Mouse (Mus musculus) stomach, embryonic 16.5 days (tissue): Measurements from ENCODE around the gene Unc13d. TPM values are rescaled to one million over a fixed set of nuclear protein-coding genes. Genes with fewer than 3 reads are reported as not detected.

Source experiments
- ATAC-seq: fragments of 200-750 bp; cut with Nextera tagmentation; 2 replicates; pipeline ENCODE4 v1.8.0; 2017; ENCODE audit warnings: moderate number of reproducible peaks, moderate TSS enrichment; ENCODE audit not compliant: insufficient read depth, low FRiP score
- H3K27ac ChIP-seq: fragments of 300-500 bp; sonication (generic); 2 replicates; pipeline ENCODE4 v1.5.1; 2014; ENCODE audit warnings: low read length
- H3K27me3 ChIP-seq: fragments of 300-500 bp; sonication (generic); 2 replicates; pipeline ENCODE4 v1.6.1; 2014; ENCODE audit warnings: low read length, control low read depth, mixed read lengths; ENCODE audit not compliant: control insufficient read depth, insufficient read depth
- H3K36me3 ChIP-seq: fragments of 300-500 bp; sonication (generic); 2 replicates; pipeline ENCODE4 v1.6.1; 2014; ENCODE audit warnings: low read length; ENCODE audit not compliant: control insufficient read depth, insufficient read depth
- H3K4me1 ChIP-seq: fragments of 300-500 bp; sonication (generic); 2 replicates; pipeline ENCODE4 v1.6.1; 2014; ENCODE audit warnings: low read length, control low read depth, mixed read lengths; ENCODE audit not compliant: control insufficient read depth, insufficient read depth
- H3K4me2 ChIP-seq: fragments of 300-500 bp; sonication (generic); 2 replicates; pipeline ENCODE4 v1.6.1; 2014; ENCODE audit warnings: low read depth, low read length, mixed read lengths
- H3K4me3 ChIP-seq: fragments of 300-500 bp; sonication (generic); replicated peaks from 2 replicates; pipeline ENCODE4 v1.5.1; 2014; ENCODE audit warnings: mild to moderate bottlenecking, low read length
- H3K9ac ChIP-seq: fragments of 300-500 bp; sonication (generic); 2 replicates; pipeline ENCODE4 v1.6.1; 2014; ENCODE audit warnings: low read length
- H3K9me3 ChIP-seq: fragments of 300-500 bp; sonication (generic); replicated peaks from 2 replicates; pipeline ENCODE4 v1.6.1; 2016; ENCODE audit warnings: low read length, control low read depth; ENCODE audit not compliant: control insufficient read depth
- WGBS: fragments of 180-500 bp; shearing (Covaris S2); extraction: QIAGEN DNeasy Blood & Tissue Kit; methylation state at CpG from one replicate; pipeline ENCODE4 v1.1.7; 2014; 5-methylcytosine and 5-hydroxymethylcytosine counted together
- polyA plus RNA-seq: library from polyadenylated mRNA; unstranded; fragments of >200 nt; fragmentation: Nextera tagmentation; extraction: Ambion mirVana; gene quantifications from 2 replicates; pipeline ENCODE4 v1.2.1, GENCODE M21; 2015

The Unc13d gene
- polyA plus RNA-seq, 1 experiment from 2014 or later, result 8.3 TPM

DNA sequence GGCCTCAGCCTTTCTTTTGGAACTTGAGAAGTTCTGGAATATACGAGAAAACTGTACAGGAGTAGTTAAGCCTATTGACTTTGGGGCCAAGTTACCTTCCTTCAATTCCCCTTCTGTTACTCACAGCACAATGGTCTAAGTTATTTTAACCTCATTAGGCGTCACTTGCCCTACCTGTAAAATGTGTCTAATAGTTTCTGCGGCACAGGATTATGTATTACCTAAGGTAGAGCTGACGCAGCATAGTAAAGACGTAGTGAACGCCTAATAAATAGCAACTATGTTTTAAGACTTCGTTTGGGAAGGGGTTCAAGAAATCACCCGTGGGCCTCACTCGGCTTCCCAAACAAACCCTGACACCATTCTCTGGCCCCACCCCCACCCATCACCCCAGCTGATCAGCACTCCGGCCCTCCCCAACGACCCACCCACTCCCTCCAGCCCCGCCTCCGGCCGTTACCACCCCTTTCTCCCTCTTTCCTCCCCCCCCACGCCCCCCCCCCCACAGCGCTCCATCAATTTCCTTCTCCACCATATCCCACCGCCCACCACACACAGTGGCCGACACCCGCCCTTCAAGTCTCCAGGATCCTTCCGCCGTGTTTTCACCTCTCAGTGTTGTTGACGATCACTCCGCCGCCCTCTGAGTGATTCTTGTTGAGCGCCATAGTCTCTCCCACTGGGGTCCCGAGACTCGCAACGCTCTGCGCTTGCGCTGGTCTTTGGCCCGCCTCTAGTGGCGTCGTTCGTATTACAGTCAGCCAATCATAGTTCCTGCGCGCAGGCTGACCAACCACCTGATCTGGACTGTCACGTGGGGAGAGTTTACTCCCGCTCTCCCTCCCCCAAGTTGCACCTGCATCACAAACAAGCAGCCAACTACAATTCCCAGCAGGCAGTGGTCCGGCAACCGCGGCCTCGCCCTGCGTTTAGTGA, 8.8 kb upstream of the Unc13d start, which contains the start of gene Wbp2:
Wbp2 (minus strand) TSS at position 738 of the 936 bp plus-strand sequence.
- WGBS, result 3% methylated on average over 40 of the region's 43 CpGs
- Histone ChIP-seq H3K4me3 (peak within 1 kb of the TSS; percentile 53), H3K9ac (peak within 1 kb of the TSS; percentile 73), H3K27me3 (no peaks in the 10 kb centered on the region), H3K4me1 (peaks cover 25% of the 10 kb centered on the region), H3K9me3 (no peaks in the 10 kb centered on the region), H3K36me3 (peaks cover 14% of the 10 kb centered on the region), H3K27ac (peak within 1 kb of the TSS; percentile 87), H3K4me2 (peak within 1 kb of the TSS; percentile 62)
- peak; percentile 96 for ATAC-seq

GRCm38 (mm10) chr11:116084166-116084565, 6.4 kb upstream of the Unc13d start:
- no peak overlapping the region for H3K27ac ChIP-seq
- H3K36me3 ChIP-seq, result peaks cover 26% of the 10 kb centered on the region
- 73% methylated on average over 6 of the region's 6 CpGs for WGBS
- H3K27me3 ChIP-seq, result no peaks in the 10 kb centered on the region
- no peak for ATAC-seq
- no peak overlapping the region for H3K4me3 ChIP-seq
- no peaks in the 10 kb centered on the region for H3K9me3 ChIP-seq
- H3K4me1 ChIP-seq, result peaks cover 29% of the 10 kb centered on the region
- no peak overlapping the region for H3K9ac ChIP-seq
- H3K4me2 ChIP-seq, result no peak overlapping the region

GRCm38 (mm10) chr11:116083096-116083672, 5.4 kb upstream of the Unc13d start:
- 90% methylated on average over 14 of the region's 14 CpGs for WGBS
- Histone ChIP-seq H3K9ac (no peak overlapping the region), H3K4me2 (no peak overlapping the region), H3K27ac (no peak overlapping the region), H3K36me3 (peaks cover 27% of the 10 kb centered on the region), H3K4me3 (no peak overlapping the region), H3K4me1 (peaks cover 37% of the 10 kb centered on the region), H3K9me3 (no peaks in the 10 kb centered on the region), H3K27me3 (no peaks in the 10 kb centered on the region)
- ATAC-seq, result no peak

DNA sequence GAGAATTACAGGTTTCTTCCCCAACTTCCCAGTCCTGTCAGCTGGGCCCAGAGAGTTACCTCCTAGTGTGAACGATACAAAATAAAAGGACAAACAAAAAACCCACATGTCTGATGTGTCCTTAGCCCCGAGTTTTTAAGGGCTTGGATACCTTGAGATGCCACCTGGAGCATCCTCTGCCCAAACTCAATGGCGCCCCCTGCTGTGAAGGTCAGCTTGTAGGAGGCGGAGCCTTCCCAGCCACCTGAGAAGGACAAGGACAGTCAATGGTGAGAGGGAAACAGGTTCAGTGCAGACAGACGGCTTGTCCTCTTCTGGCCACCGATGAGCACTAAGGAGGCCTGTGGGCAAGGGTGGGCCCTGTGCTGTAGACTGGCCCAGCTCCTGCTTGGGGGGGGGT, 3.3 kb upstream of the Unc13d start:
- WGBS, result 64% methylated on average over 6 of the region's 6 CpGs
- H3K4me2 ChIP-seq, result no peak overlapping the region
- no peak overlapping the region for H3K9ac ChIP-seq
- peaks cover 27% of the 10 kb centered on the region for H3K36me3 ChIP-seq
- no peak overlapping the region for H3K4me3 ChIP-seq
- no peak for ATAC-seq
- peaks cover 37% of the 10 kb centered on the region for H3K4me1 ChIP-seq
- H3K9me3 ChIP-seq, result no peaks in the 10 kb centered on the region
- H3K27me3 ChIP-seq, result no peaks in the 10 kb centered on the region
- H3K27ac ChIP-seq, result no peak overlapping the region

DNA sequence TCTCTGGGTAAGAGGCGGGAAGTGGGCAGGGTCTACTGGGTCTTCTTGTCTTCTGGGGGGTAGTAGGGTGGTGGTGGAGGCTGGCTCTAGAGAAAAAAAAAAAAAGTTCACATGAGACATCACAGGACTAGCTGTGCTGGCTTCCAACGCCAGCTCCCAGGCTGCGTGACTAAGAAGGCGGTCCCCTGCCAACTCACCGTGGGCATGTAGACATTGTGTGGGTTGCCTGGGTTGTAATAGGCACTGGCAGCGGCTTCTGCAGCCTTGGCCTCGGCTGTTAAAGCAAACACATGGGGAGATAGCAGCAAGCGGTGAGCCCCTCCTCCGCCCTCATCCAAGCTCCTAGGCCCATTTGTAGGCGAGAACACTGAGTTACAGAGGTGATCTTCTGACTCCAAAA, 1.8 kb upstream of the Unc13d start:
- Histone ChIP-seq H3K27me3 (no peaks in the 10 kb centered on the region), H3K9ac (no peak overlapping the region; the same call in 1 of the 2 replicates), H3K4me3 (no peak overlapping the region), H3K4me2 (no peak overlapping the region), H3K36me3 (peaks cover 27% of the 10 kb centered on the region), H3K9me3 (no peaks in the 10 kb centered on the region), H3K27ac (no peak overlapping the region), H3K4me1 (peaks cover 27% of the 10 kb centered on the region)
- 68% methylated on average over 10 of the region's 10 CpGs for WGBS
- no peak for ATAC-seq

- Histone ChIP-seq H3K4me1 (peaks cover 23% of the 10 kb centered on the region), H3K27me3 (no peaks in the 10 kb centered on the region), H3K27ac (peak overlapping the region; percentile 95), H3K9me3 (no peaks in the 10 kb centered on the region), H3K9ac (peak overlapping the region; percentile 43), H3K4me2 (no peak overlapping the region; the same call in 1 of the 2 replicates), H3K4me3 (no peak overlapping the region), H3K36me3 (peaks cover 25% of the 10 kb centered on the region)
- ATAC-seq, result no peak
- 45% methylated on average over 10 of the region's 10 CpGs for WGBS
Observed at GRCm38 (mm10) chr11:116078676-116079320, 1.0 kb upstream of the Unc13d start.

GRCm38 (mm10) chr11:116078221-116078620, 460 bp upstream of the Unc13d start:
- peak overlapping the region; percentile 46 for H3K4me2 ChIP-seq
- peak overlapping the region; percentile 39 for H3K4me3 ChIP-seq
- peak overlapping the region; percentile 95 for H3K27ac ChIP-seq
- H3K36me3 ChIP-seq, result peaks cover 19% of the 10 kb centered on the region
- peak overlapping the region; percentile 69 for H3K9ac ChIP-seq
- WGBS, result 10% methylated on average over 16 of the region's 16 CpGs
- H3K9me3 ChIP-seq, result no peaks in the 10 kb centered on the region
- peaks cover 23% of the 10 kb centered on the region for H3K4me1 ChIP-seq
- peak; percentile 53 for ATAC-seq
- no peaks in the 10 kb centered on the region for H3K27me3 ChIP-seq

GRCm38 (mm10) chr11:116076836-116077235, 925 bp downstream of the Unc13d start:
- ATAC-seq, result no peak
- Histone ChIP-seq H3K9ac (peak overlapping the region; percentile 69), H3K4me1 (peaks cover 23% of the 10 kb centered on the region), H3K9me3 (no peaks in the 10 kb centered on the region), H3K27me3 (no peaks in the 10 kb centered on the region), H3K4me2 (peak overlapping the region; percentile 46), H3K36me3 (peaks cover 13% of the 10 kb centered on the region), H3K27ac (peak overlapping the region; percentile 95; the same call in 1 of the 2 replicates), H3K4me3 (peak overlapping the region; percentile 39)
- 68% methylated on average over 7 of the region's 7 CpGs for WGBS

GRCm38 (mm10) chr11:116076266-116076540, 1.6 kb downstream of the Unc13d start:
- no peak for ATAC-seq
- H3K4me3 ChIP-seq, result no peak overlapping the region
- peak overlapping the region; percentile 46; the same call in 1 of the 2 replicates for H3K4me2 ChIP-seq
- H3K27ac ChIP-seq, result no peak overlapping the region
- peaks cover 13% of the 10 kb centered on the region for H3K36me3 ChIP-seq
- 59% methylated on average over 7 of the region's 7 CpGs for WGBS
- peak overlapping the region; percentile 69 for H3K9ac ChIP-seq
- peaks cover 23% of the 10 kb centered on the region for H3K4me1 ChIP-seq
- H3K9me3 ChIP-seq, result no peaks in the 10 kb centered on the region
- H3K27me3 ChIP-seq, result no peaks in the 10 kb centered on the region
